Mouse (Mus musculus) lung, postnatal 0 days (tissue): ENCODE results near the gene Olfr170. TPM values are rescaled to one million over a fixed set of nuclear protein-coding genes. Genes with fewer than 3 reads are reported as not detected.
"Not testable (repeated sequence)": the region's sequence is repeated elsewhere in the genome, so short reads cannot be mapped to it uniquely, and the experiment has no call there.

Experiments used
- ATAC-seq: fragments of 200-750 bp; cut with Nextera tagmentation; 2 replicates; pipeline ENCODE4 v1.8.0; 2017; ENCODE audit warnings: moderate library complexity
- DNase-seq: peaks from one replicate; pipeline ENCODE4 v3.0.0-alpha.2; 2016; ENCODE audit warnings: low spot score
- H3K27ac ChIP-seq: fragments of 300-500 bp; sonication (generic); 2 replicates; pipeline ENCODE4 v1.5.1; 2014; ENCODE audit warnings: antibody characterized with exemption, mild to moderate bottlenecking, low read length, mixed read lengths
- H3K27me3 ChIP-seq: fragments of 300-500 bp; sonication (generic); replicated peaks from 2 replicates; pipeline ENCODE4 v1.6.1; 2014; ENCODE audit warnings: low read length, mixed read lengths; ENCODE audit not compliant: insufficient read depth
- H3K36me3 ChIP-seq: fragments of 300-500 bp; sonication (generic); 2 replicates; pipeline ENCODE4 v1.6.1; 2014; ENCODE audit warnings: low read length, mixed read lengths; ENCODE audit not compliant: insufficient read depth
- H3K4me1 ChIP-seq: fragments of 300-500 bp; sonication (generic); 2 replicates; pipeline ENCODE4 v1.6.1; 2014; ENCODE audit warnings: antibody characterized with exemption, low read depth, low read length, mixed read lengths; ENCODE audit not compliant: insufficient read depth
- H3K4me2 ChIP-seq: fragments of 300-500 bp; sonication (generic); replicated peaks from 2 replicates; pipeline ENCODE4 v1.6.1; 2014; ENCODE audit warnings: low read depth, mild to moderate bottlenecking, low read length, moderate library complexity, mixed read lengths
- H3K4me3 ChIP-seq: fragments of 300-500 bp; sonication (generic); 2 replicates; pipeline ENCODE4 v1.5.1; 2014; ENCODE audit warnings: low read depth, low read length
- H3K9ac ChIP-seq: fragments of 300-500 bp; sonication (generic); replicated peaks from 2 replicates; pipeline ENCODE4 v1.6.1; 2014; ENCODE audit warnings: low read depth, mild to moderate bottlenecking
- H3K9me3 ChIP-seq: fragments of 300-500 bp; sonication (generic); 2 replicates; pipeline ENCODE4 v1.6.1; 2016; ENCODE audit warnings: low read length, mixed read lengths
- CTCF ChIP-seq: IDR thresholded peaks from 2 replicates; pipeline ENCODE4 v1.5.1; 2016; ENCODE audit warnings: antibody characterized with exemption, mild to moderate bottlenecking
- EP300 ChIP-seq: IDR thresholded peaks from 2 replicates; pipeline ENCODE4 v1.6.1; 2016; ENCODE audit warnings: antibody characterized with exemption, mild to moderate bottlenecking, control low read depth
- WGBS: fragments of 180-500 bp; shearing (Covaris S2); extraction: QIAGEN DNeasy Blood & Tissue Kit; methylation state at CpG from one replicate; pipeline ENCODE4 v1.1.7; 2014; 5-methylcytosine and 5-hydroxymethylcytosine counted together
- polyA plus RNA-seq: library from polyadenylated mRNA; unstranded; fragments of >200 nt; fragmentation: Nextera tagmentation; extraction: Ambion mirVana; gene quantifications from 2 replicates; pipeline ENCODE4 v1.2.1, GENCODE M21; 2015

Olfr170 gene
- polyA plus RNA-seq = not detected in 2 replicates

- H3K9ac ChIP-seq, H3K4me1 ChIP-seq, H3K4me2 ChIP-seq, H3K4me3 ChIP-seq, H3K9me3 ChIP-seq, DNase-seq, H3K27ac ChIP-seq, H3K36me3 ChIP-seq, ATAC-seq, H3K27me3 ChIP-seq: not testable (repeated sequence)
- WGBS = 79% methylated on average over 2 of the region's 2 CpGs
Observed at GRCm38 (mm10) chr16:19611782-19612181, at the start of gene Olfr170. Gene Olfr170, minus strand, starts transcription at chr16:19611882.

GRCm38 (mm10) chr16:19629816-19630215 is 18.1 kb upstream of the Olfr170 start, which contains the start of gene Olfr171:
Gene Olfr171, minus strand, starts transcription at chr16:19629916.
- ATAC-seq (no peak), DNase-seq (no peak)
- H3K27ac ChIP-seq = no peak within 1 kb of the TSS
- no peak within 1 kb of the TSS for H3K4me3 ChIP-seq
- H3K36me3 ChIP-seq = no peaks in the 10 kb centered on the region
- H3K4me1 ChIP-seq = no peaks in the 10 kb centered on the region
- H3K4me2 ChIP-seq = no peak within 1 kb of the TSS
- no peak for TF ChIP-seq EP300
- TF ChIP-seq CTCF = no peak
- H3K9me3 ChIP-seq = no peaks in the 10 kb centered on the region
- H3K9ac ChIP-seq = no peak within 1 kb of the TSS
- H3K27me3 ChIP-seq = no peaks in the 10 kb centered on the region
- 76% methylated on average over 1 of the region's 1 CpGs for WGBS

GRCm38 (mm10) chr16:19603166-19603565 is 8.5 kb downstream of the Olfr170 start:
- Histone ChIP-seq H3K36me3 (no peaks in the 10 kb centered on the region), H3K4me3 (no peak overlapping the region), H3K27me3 (no peaks in the 10 kb centered on the region), H3K27ac (no peak overlapping the region), H3K9ac (no peak overlapping the region), H3K4me1 (no peaks in the 10 kb centered on the region), H3K9me3 (no peaks in the 10 kb centered on the region), H3K4me2 (no peak overlapping the region)
- no peak for DNase-seq
- ATAC-seq = no peak
- WGBS = 41% methylated on average over 2 of the region's 2 CpGs
- TF ChIP-seq EP300 (no peak), CTCF (no peak)

DNA sequence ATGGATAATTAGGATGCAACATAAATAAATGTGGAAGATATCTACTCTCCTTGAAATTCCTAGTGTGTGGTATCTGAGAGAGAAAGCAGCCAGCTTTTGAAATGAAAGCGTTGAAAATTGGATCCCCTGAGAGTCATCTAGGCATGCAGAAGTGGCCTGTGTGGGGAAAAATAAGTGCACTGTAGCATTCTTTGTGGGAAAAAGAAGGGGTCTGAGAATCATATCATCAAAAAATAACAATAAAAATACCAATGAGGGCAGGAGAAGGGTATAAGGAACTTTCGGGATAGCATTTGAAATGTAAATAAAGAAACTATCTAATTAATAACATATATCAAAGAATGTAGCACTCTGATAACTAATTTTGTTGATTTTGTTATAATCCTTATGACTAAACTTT is 40.0 kb downstream of the Olfr170 start, which contains the start of gene Olfr169:
TSS of gene Olfr169 (minus strand) at position 101 of the 400 bp plus-strand sequence.
- not testable (repeated sequence) for ATAC-seq, H3K4me2 ChIP-seq, H3K27ac ChIP-seq, H3K27me3 ChIP-seq, H3K4me1 ChIP-seq, H3K9me3 ChIP-seq, DNase-seq, H3K36me3 ChIP-seq, H3K9ac ChIP-seq, H3K4me3 ChIP-seq
- WGBS = 81% methylated on average over 2 of the region's 2 CpGs

Other genes starting within 250 kb of the Olfr170 start
- not detected in 2 replicates for gene Olfr165, start 188.7 kb downstream of the Olfr170 start, polyA plus RNA-seq
- gene Olfr166, start 128.2 kb downstream of the Olfr170 start, polyA plus RNA-seq = not detected in 2 replicates
- gene Olfr167, start 89.6 kb downstream of the Olfr170 start, polyA plus RNA-seq = not detected in 2 replicates
- not detected in 2 replicates for gene Olfr168, start 76.3 kb downstream of the Olfr170 start, polyA plus RNA-seq
- not detected in 2 replicates for gene Olfr169, start 40.1 kb downstream of the Olfr170 start, polyA plus RNA-seq
- 0.19 TPM in 1 of 2 replicates, not detected in the other for gene Olfr171, start 18.0 kb upstream of the Olfr170 start, polyA plus RNA-seq
- gene Lamp3, start 94.5 kb upstream of the Olfr170 start, polyA plus RNA-seq = 145 and 188 TPM in 2 replicates
- gene B3gnt5, start 148.3 kb upstream of the Olfr170 start, polyA plus RNA-seq = 3.4 and 4.7 TPM in 2 replicates